Mouse (Mus musculus) neural tube, embryonic 12.5 days (tissue): ENCODE measurements around the gene Gorasp1. TPM values are rescaled to one million over a fixed set of nuclear protein-coding genes. Genes with fewer than 3 reads are reported as not detected.

Source experiments
- ATAC-seq: fragments of 200-750 bp; cut with Nextera tagmentation; 2 replicates; pipeline ENCODE4 v1.8.0; 2017; ENCODE audit warnings: low read depth, mild to moderate bottlenecking, moderate TSS enrichment, moderate library complexity; ENCODE audit not compliant: low FRiP score
- H3K27ac ChIP-seq: fragments of 300-500 bp; sonication (generic); 2 replicates; pipeline ENCODE4 v1.5.1; 2016
- H3K27me3 ChIP-seq: fragments of 300-500 bp; sonication (generic); replicated peaks from 2 replicates; pipeline ENCODE4 v1.6.1; 2016; ENCODE audit warnings: mild to moderate bottlenecking
- H3K36me3 ChIP-seq: fragments of 300-500 bp; sonication (generic); 2 replicates; pipeline ENCODE4 v1.6.1; 2016; ENCODE audit warnings: mild to moderate bottlenecking
- H3K4me1 ChIP-seq: fragments of 300-500 bp; sonication (generic); 2 replicates; pipeline ENCODE4 v1.6.1; 2016
- H3K4me2 ChIP-seq: fragments of 300-500 bp; sonication (generic); replicated peaks from 2 replicates; pipeline ENCODE4 v1.6.1; 2016; ENCODE audit warnings: mild to moderate bottlenecking
- H3K4me3 ChIP-seq: fragments of 300-500 bp; sonication (generic); 2 replicates; pipeline ENCODE4 v1.5.1; 2016
- H3K9ac ChIP-seq: fragments of 300-500 bp; sonication (generic); 2 replicates; pipeline ENCODE4 v1.6.1; 2016; ENCODE audit warnings: mild to moderate bottlenecking
- H3K9me3 ChIP-seq: fragments of 300-500 bp; sonication (generic); 2 replicates; pipeline ENCODE4 v1.6.1; 2016; ENCODE audit warnings: mild to moderate bottlenecking
- WGBS: fragments of 180-500 bp; shearing (Covaris S2); methylation state at CpG from one replicate; pipeline ENCODE4 v1.1.7; 2016; 5-methylcytosine and 5-hydroxymethylcytosine counted together
- polyA plus RNA-seq: library from polyadenylated mRNA; unstranded; fragments of >200 nt; fragmentation: Nextera tagmentation; extraction: Ambion mirVana; gene quantifications from 2 replicates; pipeline ENCODE4 v1.2.1, GENCODE M21; 2016

Gorasp1 gene
- polyA plus RNA-seq, 1 experiment from 2014 or later, result 23.8 TPM

GRCm38 (mm10) chr9:119908708-119909107, 28.7 kb downstream of the Gorasp1 start:
- no peak overlapping the region for H3K4me3 ChIP-seq
- H3K36me3 ChIP-seq, result peaks cover 91% of the 10 kb centered on the region
- H3K27ac ChIP-seq, result no peak overlapping the region
- H3K9ac ChIP-seq, result no peak overlapping the region
- no peaks in the 10 kb centered on the region for H3K27me3 ChIP-seq
- WGBS, result 94% methylated on average over 3 of the region's 3 CpGs
- H3K9me3 ChIP-seq, result no peaks in the 10 kb centered on the region
- ATAC-seq, result no peak
- H3K4me2 ChIP-seq, result no peak overlapping the region
- no peaks in the 10 kb centered on the region for H3K4me1 ChIP-seq

GRCm38 (mm10) chr9:119902410-119903151, 34.8 kb downstream of the Gorasp1 start:
- WGBS, result 85% methylated on average over 12 of the region's 12 CpGs
- H3K9me3 ChIP-seq, result no peaks in the 10 kb centered on the region

GRCm38 (mm10) chr9:119899446-119899845, 37.9 kb downstream of the Gorasp1 start:
- Histone ChIP-seq H3K9ac (no peak overlapping the region), H3K4me3 (no peak overlapping the region), H3K27ac (no peak overlapping the region), H3K4me1 (peaks cover 9% of the 10 kb centered on the region), H3K36me3 (peaks cover 17% of the 10 kb centered on the region), H3K9me3 (no peaks in the 10 kb centered on the region), H3K27me3 (no peaks in the 10 kb centered on the region), H3K4me2 (no peak overlapping the region)
- ATAC-seq, result no peak
- WGBS, result 92% methylated on average over 2 of the region's 2 CpGs

More at GRCm38 (mm10) chr9:119902410-119903151, 34.8 kb downstream of the Gorasp1 start:
- H3K36me3 ChIP-seq, result peaks cover 45% of the 10 kb centered on the region
- H3K27ac ChIP-seq, result no peak overlapping the region
- no peak overlapping the region for H3K4me2 ChIP-seq
- H3K4me1 ChIP-seq, result no peaks in the 10 kb centered on the region
- H3K4me3 ChIP-seq, result no peak overlapping the region
- no peak for ATAC-seq
- no peaks in the 10 kb centered on the region for H3K27me3 ChIP-seq
- H3K9ac ChIP-seq, result no peak overlapping the region

- no peaks in the 10 kb centered on the region for H3K9me3 ChIP-seq
- peak overlapping the region; percentile 53; the same call in 1 of the 2 replicates for H3K27ac ChIP-seq
- peak; percentile 71 for ATAC-seq
- 0 out of 2 replicates have a peak, but pooled peaks cover 5% of the 10 kb centered on the region for H3K27me3 ChIP-seq
- 2% methylated on average over 47 of the region's 71 CpGs for WGBS
- H3K36me3 ChIP-seq, result 0 out of 2 replicates have a peak, but pooled peaks cover 3% of the 10 kb centered on the region
- H3K4me1 ChIP-seq, result peaks cover 9% of the 10 kb centered on the region
- peak overlapping the region; percentile 76 for H3K4me2 ChIP-seq
- peak overlapping the region; percentile 93 for H3K9ac ChIP-seq
- H3K4me3 ChIP-seq, result peak overlapping the region; percentile 97
Measured at GRCm38 (mm10) chr9:119895040-119895721, 42.2 kb downstream of the Gorasp1 start.

GRCm38 (mm10) chr9:119894339-119895009, 42.9 kb downstream of the Gorasp1 start, which contains the start of gene Wdr48:
TSS of gene Wdr48 (plus strand) at chr9:119894878.
- Histone ChIP-seq H3K36me3 (0 out of 2 replicates have a peak, but pooled peaks cover 3% of the 10 kb centered on the region), H3K9me3 (no peaks in the 10 kb centered on the region), H3K27ac (peak within 1 kb of the TSS; percentile 53; the same call in 1 of the 2 replicates), H3K4me1 (peaks cover 11% of the 10 kb centered on the region), H3K4me2 (peak within 1 kb of the TSS; percentile 76), H3K4me3 (peak within 1 kb of the TSS; percentile 97), H3K27me3 (0 out of 2 replicates have a peak, but pooled peaks cover 5% of the 10 kb centered on the region), H3K9ac (peak within 1 kb of the TSS; percentile 93)
- WGBS, result 5% methylated on average over 34 of the region's 34 CpGs
- ATAC-seq, result peak; percentile 99

GRCm38 (mm10) chr9:119893881-119894280, 43.5 kb downstream of the Gorasp1 start:
- H3K4me3 ChIP-seq, result no peak overlapping the region
- 84% methylated on average over 5 of the region's 5 CpGs for WGBS
- H3K27me3 ChIP-seq, result 0 out of 2 replicates have a peak, but pooled peaks cover 5% of the 10 kb centered on the region
- peaks cover 15% of the 10 kb centered on the region for H3K4me1 ChIP-seq
- H3K9me3 ChIP-seq, result no peaks in the 10 kb centered on the region
- no peak overlapping the region for H3K27ac ChIP-seq
- H3K4me2 ChIP-seq, result peak overlapping the region; percentile 76
- no peak for ATAC-seq
- no peak overlapping the region for H3K9ac ChIP-seq
- 0 out of 2 replicates have a peak, but pooled peaks cover 3% of the 10 kb centered on the region for H3K36me3 ChIP-seq

GRCm38 (mm10) chr9:119890692-119891091, 46.7 kb downstream of the Gorasp1 start:
- Histone ChIP-seq H3K9ac (no peak overlapping the region), H3K4me3 (no peak overlapping the region), H3K36me3 (no peaks in the 10 kb centered on the region), H3K9me3 (no peaks in the 10 kb centered on the region), H3K27me3 (0 out of 2 replicates have a peak, but pooled peaks cover 5% of the 10 kb centered on the region), H3K4me1 (peaks cover 11% of the 10 kb centered on the region), H3K27ac (no peak overlapping the region), H3K4me2 (no peak overlapping the region)
- WGBS, result 52% methylated on average over 2 of the region's 2 CpGs
- ATAC-seq, result no peak

- H3K9ac ChIP-seq, result no peak overlapping the region
- H3K4me3 ChIP-seq, result no peak overlapping the region
Measured at GRCm38 (mm10) chr9:119889446-119889845, 47.9 kb downstream of the Gorasp1 start.

GRCm38 (mm10) chr9:119888843-119889246, 48.5 kb downstream of the Gorasp1 start:
- 0 out of 2 replicates have a peak, but pooled peaks cover 5% of the 10 kb centered on the region for H3K27me3 ChIP-seq
- H3K4me3 ChIP-seq, result no peak overlapping the region
- no peaks in the 10 kb centered on the region for H3K36me3 ChIP-seq
- no peak overlapping the region for H3K27ac ChIP-seq
- no peak overlapping the region for H3K4me2 ChIP-seq
- H3K4me1 ChIP-seq, result 0 out of 2 replicates have a peak, but pooled peaks cover 6% of the 10 kb centered on the region
- 37% methylated on average over 2 of the region's 2 CpGs for WGBS
- peak; percentile 56; the same call in 1 of the 2 replicates for ATAC-seq
- H3K9ac ChIP-seq, result no peak overlapping the region
- H3K9me3 ChIP-seq, result no peaks in the 10 kb centered on the region

More at GRCm38 (mm10) chr9:119889446-119889845, 47.9 kb downstream of the Gorasp1 start:
- 0 out of 2 replicates have a peak, but pooled peaks cover 5% of the 10 kb centered on the region for H3K27me3 ChIP-seq
- H3K9me3 ChIP-seq, result no peaks in the 10 kb centered on the region
- H3K4me2 ChIP-seq, result no peak overlapping the region
- 81% methylated on average over 9 of the region's 9 CpGs for WGBS
- H3K36me3 ChIP-seq, result no peaks in the 10 kb centered on the region
- H3K27ac ChIP-seq, result no peak overlapping the region
- 0 out of 2 replicates have a peak, but pooled peaks cover 6% of the 10 kb centered on the region for H3K4me1 ChIP-seq
- ATAC-seq, result no peak

GRCm38 (mm10) chr9:119887144-119887901, 50.0 kb downstream of the Gorasp1 start:
- H3K27ac ChIP-seq, result no peak overlapping the region

More at GRCm38 (mm10) chr9:119887144-119887901, 50.0 kb downstream of the Gorasp1 start:
- Histone ChIP-seq H3K4me2 (no peak overlapping the region), H3K4me3 (no peak overlapping the region), H3K9me3 (no peaks in the 10 kb centered on the region), H3K4me1 (0 out of 2 replicates have a peak, but pooled peaks cover 6% of the 10 kb centered on the region), H3K36me3 (no peaks in the 10 kb centered on the region), H3K27me3 (0 out of 2 replicates have a peak, but pooled peaks cover 5% of the 10 kb centered on the region), H3K9ac (no peak overlapping the region)
- 74% methylated on average over 4 of the region's 4 CpGs for WGBS
- no peak for ATAC-seq
